Mouse (Mus musculus): ENCODE measurements at regions not wholly inside any gene's neighbourhood (a gene's known extent, or its start where the extent isn't known, plus 50 kb on each side); places are given as distances from the start of the nearest gene placed in this dataset.

DNA sequence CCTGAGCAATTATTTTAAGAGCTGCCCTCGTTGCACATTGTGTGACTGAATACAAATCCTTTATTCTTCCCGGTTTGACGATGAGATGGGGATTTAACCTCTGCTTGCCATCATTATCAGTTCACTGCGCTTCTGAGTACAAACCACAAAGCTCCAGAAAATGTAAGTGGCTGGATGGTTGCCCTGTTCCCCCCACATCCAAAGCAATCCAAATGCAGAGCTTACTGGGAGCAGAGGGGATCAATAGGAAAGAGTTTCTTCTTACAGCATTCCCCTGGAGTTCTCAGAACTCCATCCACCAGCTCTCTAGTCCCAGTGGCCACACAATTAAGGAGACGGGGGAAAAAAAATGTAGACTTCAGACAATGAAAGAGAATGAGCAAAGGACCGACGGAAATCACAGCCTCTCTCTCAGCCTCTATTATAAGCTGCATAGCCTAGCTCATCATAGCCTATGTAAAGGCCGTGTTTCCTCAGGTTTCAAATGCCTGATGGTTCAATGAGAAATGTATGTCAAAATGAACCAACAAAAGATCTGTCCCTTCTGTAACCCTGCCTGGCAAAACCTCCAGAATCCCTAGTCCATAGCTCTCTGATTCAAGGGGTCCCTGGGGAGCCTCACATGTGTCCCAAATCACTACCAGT, 191.4 kb downstream of the Lmo4 start:
- no peak for DNase-seq
- intact Hi-C loops (cut with DNase I) = no loop called here

DNA sequence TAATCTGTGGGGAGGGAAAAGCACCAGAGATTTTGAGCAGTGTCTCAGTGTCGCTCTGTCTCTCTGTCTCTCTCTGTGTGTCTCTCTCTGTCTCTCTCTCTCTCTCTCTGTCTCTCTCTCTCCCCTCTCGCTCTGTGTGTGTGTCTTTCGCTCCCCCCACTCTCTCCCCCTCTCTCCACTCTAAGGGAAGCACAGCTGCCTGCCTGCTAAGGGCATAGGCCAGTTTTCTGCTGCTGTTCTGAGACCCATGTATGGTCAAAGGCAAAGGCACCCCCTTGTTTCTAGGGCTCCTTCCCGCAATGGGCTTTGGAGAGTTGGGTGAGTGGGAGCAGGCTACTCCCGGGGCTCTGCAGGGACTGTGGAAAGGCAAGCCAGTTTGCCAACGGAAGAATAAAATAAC, 192.2 kb downstream of the Lmo4 start:
- DNase-seq = no peak
- intact Hi-C loops (cut with DNase I) = no loop called here

DNA sequence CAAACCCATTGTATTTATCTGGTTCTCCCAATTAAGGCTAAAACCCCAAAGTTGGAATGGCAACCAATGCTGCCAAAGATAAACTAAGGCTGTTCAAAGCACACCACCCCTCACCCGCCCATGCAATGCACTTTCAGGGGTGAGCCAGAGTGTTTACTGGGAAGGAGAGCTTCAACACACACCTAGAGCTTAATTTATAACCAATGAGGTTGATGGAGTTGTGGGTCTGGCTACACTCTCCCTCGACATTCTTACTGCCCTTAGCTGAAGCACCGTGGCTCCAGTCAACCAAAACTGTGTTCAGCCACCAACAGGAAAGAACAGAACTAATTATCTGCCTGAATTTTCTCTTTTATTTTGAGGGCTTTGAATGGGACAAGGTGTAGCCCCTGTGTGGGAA, 192.8 kb downstream of the Lmo4 start:
- intact Hi-C loops (cut with DNase I) = no loop called here
- DNase-seq = no peak

DNA sequence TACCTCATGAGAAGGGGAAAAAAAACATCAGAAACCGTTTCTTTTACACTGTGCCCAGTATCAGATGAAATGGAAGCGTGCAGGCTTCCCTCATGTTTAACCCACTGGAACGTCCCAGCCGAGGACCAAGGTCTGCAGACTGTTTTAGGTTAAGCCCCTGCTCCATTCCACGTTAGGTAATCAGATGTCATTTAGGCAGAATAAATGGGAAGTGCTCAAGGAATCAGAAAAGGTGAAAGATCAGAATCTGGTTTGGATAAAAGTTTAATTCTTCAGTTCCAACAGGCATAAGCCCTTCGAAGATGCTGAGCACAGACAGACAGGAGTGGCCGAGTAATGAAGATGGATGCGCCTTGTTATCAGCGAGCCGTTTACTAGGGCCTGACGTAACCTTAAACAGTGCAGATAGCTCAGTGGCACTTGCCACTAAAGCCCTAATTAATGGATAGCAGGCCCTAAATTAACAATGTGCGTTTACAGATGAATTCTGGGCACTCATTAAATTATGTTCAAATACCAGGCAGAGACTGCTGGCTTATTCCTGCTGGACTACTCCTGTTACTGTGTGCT, 193.5 kb downstream of the Lmo4 start:
- intact Hi-C loops (cut with DNase I) = no loop called here
- no peak for DNase-seq

DNA sequence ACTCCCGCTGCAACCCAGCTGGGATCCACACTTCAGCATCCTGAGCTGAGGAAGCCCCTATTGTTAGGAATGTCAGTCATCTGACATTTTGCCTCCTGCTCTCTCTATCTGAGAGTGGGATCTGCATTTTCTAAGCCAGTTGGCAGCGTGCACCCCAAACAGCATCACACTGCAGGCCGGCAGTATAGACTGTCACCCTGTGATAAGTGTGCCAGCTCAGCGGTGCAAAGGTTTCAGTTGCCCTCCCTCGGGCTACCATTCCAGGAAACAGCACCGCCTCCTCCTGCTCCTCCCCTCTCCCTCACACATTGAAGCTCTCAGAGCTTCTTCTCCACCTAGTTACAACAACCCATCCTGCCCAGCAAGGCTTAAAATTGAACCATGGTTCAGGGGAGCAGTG, 194.5 kb downstream of the Lmo4 start:
- no peak for DNase-seq
- intact Hi-C loops (cut with DNase I) = no loop called here

DNA sequence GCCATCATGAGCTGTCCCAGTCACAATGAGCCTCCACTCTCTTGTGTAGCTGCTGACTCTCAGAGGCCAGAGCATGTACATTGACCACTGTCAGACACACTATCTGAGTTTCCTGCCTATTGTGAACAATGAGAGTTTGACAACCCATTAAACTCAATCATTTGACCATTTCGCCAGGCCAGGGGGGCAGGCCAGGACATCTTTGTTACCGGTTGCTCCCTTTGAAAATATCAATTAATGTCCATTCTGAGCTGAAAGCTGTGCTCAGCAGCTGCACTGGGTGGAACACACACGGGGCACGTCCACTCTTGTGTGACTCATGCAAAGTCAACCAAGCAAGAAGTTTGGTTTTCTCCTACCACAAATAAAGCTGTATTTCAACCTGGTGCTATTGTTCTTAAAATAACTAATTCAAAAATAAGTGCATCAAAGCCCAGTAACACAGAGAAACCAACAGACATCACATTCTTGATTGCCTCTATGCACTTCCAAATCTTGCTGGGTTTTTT, 197.9 kb downstream of the Lmo4 start:
- no peak for DNase-seq
- intact Hi-C loops (cut with DNase I) = no loop called here

DNA sequence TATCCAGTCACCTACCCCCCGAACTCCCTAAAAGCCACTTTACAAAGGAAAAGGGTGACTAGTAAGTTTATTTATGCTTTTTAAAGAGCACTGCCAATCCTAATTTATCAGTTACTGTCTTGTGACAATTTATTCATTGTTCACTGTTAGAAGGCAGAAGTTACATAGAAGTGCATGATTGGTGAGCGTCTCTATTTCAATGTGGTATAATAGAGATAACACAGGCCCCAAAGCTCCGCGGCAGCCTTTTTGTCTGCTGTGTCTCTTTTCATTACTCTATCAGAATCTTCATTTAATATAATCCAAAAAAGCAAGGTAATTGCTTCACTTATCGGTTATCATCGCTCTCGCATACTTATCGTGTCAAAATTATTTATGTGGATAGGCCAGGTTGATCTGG, 207.1 kb downstream of the Lmo4 start:
- intact Hi-C loops (cut with DNase I) = no loop called here
- no peak for DNase-seq

DNA sequence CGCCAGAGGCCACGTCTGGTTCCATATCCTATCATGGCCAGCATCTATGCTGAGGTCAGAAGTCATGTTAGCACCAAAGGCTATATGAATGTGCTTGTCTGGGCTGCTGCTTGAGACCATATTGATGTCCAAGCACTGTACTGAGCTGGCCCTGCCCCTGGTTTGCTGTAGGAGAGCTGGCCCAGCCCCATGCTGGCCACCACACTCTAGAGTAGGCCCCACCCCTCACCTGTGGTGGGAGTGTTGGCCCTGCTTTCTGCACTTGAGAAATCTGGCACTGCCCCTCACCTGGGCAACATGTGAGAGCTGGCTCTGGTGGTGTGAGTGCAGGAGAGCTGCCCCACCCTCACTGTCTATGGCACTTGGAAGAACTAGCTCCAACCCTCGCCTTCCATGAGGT, 210.0 kb downstream of the Lmo4 start:
- intact Hi-C loops (cut with DNase I) = no loop called here
- DNase-seq = no peak

DNA sequence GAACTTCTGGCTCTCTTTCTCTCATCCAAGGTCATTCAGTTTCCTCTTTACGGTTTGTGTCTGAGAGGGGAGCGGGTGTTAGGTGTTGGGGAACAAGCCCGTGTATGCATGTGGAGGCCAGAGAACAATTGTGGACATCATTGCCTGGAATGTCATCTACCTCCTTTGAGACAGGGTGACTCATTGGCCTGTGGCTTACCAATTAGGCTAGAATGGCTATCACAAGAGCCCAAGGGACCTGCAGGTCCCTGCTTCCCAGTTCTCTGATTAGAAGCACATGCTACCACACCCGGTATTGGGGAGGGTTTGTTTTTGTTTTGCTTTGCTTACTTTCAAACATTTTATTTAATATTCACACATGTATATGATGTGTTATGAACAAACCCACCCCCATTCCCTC, 216.0 kb downstream of the Lmo4 start:
- no peak for DNase-seq
- intact Hi-C loops (cut with DNase I) = no loop called here

DNA sequence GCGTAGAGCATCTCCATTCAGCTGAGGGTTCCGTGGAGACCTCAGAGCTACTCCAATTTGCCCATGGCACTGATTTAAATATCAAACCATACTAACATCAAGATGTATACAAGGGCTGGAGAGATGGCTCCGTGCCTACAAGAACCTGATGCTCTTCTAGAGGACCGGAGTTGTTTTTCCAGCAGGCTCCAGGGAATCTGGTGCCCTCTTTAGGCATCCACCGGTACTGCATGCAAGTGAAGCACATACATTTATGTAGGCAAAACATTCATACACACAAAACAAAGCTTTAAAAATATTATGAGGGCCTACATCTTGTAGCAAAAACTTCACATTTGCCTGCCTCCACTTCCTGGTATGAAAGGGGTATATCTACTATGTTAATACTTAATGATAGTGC, 217.0 kb downstream of the Lmo4 start:
- no peak for DNase-seq
- intact Hi-C loops (cut with DNase I) = no loop called here

DNA sequence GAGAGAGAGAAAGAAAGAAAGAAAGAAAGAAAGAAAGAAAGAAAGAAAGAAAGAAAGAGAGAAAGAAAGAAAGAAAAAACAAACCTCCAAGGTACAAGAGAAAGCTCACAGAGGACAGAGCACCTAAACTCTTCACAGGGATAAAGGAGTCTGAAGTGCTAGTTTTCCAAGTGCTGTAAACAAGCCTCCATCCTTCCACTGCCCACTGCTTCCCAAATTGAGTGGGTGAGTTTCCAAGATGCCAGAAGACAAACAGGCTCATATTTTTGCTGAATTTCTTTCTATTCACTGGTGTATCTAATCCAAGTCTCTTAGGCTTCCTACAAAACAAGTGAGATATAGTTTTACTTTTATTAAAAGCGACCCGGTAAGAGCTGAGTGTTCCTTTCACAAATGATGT, 218.2 kb downstream of the Lmo4 start:
- no peak for DNase-seq
- intact Hi-C loops (cut with DNase I) = no loop called here

DNA sequence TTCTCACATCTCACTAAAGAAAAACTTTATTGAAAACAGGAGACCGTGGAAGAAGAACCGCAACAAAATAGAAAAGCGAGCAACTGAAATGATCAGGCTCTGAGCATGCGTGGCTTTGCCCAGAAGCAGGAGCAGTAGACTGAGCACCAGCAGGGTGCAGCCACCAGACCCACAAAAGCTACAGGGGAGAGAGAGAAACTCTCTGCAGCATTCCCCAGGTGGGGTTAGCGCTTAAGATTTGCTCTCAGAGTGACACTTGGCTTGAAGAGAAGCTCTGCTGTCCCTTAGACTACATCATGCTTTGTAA, 218.9 kb downstream of the Lmo4 start:
- DNase-seq = no peak
- intact Hi-C loops (cut with DNase I) = no loop called here

DNA sequence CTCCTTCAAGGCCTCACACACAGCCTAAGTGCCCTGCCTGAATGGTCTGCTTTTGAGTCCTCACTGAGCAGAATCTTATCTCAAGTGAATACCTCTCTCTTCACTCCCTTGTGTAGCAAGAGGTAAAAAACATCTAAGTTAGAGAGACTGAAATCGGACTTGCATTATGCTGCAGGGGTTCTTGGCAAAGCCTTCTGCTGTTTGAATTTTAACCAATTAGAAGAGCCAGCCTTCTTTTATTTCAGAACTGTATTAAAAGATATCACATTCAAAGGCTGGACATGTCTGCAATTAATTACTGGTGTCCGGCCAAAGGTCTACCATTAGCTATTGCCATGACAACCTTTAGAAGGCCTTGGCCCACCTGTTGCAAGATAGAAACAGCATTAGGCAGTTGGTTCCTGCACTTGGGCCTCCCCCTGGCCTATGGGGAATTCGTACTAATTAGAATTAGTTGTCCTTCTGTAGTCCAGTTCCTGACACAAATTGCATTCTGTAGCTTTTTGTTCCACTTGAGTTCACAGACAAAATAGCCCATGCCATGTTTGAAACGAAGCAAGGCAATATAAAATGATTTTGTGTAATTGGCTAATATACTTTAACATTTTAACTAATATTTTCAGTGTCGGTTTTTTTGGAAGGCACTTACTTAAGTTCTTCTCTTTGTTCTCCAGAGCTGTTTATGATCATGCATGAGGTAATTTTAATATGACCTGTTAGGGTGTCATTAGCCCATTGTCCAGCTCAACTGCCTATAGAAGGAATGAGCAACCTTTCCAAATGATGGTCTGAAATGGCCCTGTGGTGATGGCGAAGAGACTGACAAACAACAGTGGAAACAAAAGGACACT, 219.4 kb downstream of the Lmo4 start:
- no peak for DNase-seq
- intact Hi-C loops (cut with DNase I) = no loop called here

DNA sequence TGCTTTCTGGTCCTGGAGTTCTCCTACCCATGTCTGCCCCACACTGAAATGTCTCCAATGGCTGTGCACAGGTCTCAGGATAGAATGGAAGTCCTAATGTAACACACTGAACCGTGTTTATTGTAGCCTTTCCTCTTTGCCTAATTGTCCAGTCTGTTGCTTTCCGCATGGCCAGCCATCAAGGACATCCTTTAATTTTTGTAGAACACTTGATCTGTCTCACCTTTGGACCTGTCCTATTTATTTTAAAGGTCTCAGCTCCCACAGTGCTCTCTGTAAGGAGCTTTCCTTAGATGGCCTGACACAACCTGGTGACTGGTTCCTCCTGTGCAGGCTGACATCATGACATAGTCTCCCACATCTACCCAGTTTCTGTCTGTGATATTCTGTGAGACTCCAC, 226.3 kb downstream of the Lmo4 start:
- no peak for DNase-seq
- intact Hi-C loops (cut with DNase I) = no loop called here

DNA sequence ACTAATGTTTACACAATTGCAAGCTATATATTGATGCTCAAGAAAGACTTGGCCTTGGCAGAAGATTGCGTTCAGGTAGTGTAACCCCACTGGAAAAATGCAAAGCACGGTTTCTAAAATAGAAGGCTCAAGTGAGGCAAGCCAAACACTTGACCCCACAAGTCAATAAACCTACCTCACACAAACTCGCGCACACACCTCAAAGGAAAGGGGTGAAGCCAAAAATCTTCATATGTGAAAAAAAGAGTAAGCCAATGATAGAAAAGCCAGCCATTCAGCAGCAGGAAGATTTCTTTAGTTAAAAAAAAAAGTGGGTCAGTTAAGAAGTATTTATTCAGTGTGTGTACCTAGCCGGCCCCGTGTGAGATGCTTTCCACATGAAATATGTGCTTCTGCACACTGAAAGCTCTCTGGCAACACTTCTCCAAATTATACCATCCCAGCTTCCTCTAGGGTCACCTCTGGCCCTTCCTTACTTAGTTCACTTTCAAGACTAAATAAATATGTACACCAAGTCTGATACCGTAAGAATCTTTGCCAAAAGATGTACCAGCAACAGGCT, 227.1 kb downstream of the Lmo4 start:
- DNase-seq = no peak
- intact Hi-C loops (cut with DNase I) = no loop called here

DNA sequence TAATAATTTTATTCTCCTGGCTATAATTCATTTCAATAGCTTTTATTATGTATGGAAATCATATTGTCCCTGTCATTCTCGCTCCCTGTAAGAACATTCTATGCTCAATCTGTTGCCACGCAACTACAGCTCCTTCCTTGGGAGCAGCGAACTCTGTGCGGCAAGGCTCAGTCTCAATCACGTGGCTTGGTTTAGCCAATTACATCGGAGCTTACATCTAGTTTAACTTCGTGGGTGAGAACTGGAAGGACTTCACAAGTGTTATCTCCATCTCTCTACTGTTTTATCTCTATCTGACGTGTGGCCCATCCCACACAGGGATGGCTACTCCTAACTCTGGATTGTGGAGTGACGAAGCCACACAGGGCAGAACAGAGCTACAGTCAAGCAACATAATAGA, 231.4 kb downstream of the Lmo4 start:
- no peak for DNase-seq
- intact Hi-C loops (cut with DNase I) = no loop called here

DNA sequence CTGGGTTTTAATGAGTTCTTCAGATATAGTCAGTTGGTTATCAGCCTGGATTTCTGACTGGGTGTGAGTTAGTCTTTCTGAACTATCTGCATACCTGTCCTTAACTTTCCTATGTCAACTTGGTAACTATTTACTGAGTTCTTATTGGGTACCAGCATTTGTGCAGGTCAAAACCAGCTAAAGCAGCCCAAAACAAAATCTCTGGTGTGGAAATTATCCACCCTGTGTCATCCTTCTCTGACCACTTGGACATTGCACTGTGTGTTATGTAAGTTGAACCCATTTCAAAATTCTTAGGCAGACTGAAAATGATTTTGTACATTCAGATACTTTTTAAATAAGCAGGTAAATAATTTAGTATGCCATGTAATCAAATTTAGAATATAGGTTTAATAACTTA, 232.7 kb downstream of the Lmo4 start:
- intact Hi-C loops (cut with DNase I) = no loop called here

DNA sequence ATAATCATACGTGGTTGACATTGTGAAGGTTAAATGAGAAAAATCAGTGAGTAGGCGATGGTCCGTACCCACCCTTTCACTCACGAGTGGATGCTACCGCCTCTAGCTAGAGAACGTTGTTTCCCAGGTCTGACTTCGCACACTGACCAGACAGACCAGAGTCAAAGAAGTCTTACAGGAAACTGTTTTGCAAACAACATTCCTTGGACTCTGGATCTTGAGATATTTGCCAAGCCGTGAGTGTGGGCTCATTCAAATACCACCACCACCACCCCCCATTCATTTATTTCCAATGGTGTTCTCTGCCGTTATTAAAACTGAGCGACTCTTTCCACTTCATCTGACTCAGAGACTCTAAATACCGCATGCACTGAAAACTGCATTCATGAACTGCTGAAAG, 234.2 kb downstream of the Lmo4 start:
- DNase-seq = no peak
- intact Hi-C loops (cut with DNase I) = no loop called here

More for the DNA sequence above, 232.7 kb downstream of the Lmo4 start:
- DNase-seq = no peak

DNA sequence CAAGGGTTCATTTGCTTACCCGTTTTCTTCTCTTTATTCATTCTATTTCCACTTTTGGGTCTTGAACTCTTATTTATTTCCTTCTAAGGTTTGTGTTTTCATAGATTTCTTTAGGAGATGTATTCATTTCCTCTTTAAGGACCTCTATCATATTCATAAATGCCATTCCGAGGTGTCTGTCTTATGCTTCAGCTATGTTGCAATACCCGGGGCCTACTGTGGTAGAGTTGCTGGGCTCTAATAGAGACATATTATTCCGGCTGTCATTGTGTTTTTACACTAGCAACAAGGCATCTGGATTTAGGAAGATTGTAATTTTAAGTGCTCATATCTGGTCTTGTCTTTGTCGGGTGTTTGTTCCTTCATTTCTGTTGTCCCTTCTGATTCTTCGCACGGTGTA, 249.5 kb downstream of the Lmo4 start:
- no peak for DNase-seq
- intact Hi-C loops (cut with DNase I) = no loop called here

DNA sequence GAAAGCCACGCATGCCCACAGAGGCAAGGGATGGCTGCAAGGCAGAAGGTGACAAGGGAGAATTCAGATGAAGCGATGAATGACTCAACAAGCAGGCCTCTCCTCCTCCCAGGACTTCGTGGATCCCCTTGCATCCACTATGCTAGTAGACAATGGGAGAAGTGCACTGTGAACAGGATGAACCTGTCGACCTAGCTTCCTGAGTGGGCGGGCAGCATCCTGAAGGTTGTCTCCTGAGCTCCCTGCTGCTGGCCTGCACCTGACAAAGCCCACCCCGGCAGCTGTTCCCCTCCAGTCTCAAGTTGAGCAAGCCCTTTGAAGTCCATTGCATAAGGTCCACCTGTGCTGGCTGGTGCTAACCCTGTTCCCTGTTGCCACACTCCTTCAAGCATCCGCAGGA, 250.2 kb downstream of the Lmo4 start:
- intact Hi-C loops (cut with DNase I) = no loop called here
- DNase-seq = no peak

DNA sequence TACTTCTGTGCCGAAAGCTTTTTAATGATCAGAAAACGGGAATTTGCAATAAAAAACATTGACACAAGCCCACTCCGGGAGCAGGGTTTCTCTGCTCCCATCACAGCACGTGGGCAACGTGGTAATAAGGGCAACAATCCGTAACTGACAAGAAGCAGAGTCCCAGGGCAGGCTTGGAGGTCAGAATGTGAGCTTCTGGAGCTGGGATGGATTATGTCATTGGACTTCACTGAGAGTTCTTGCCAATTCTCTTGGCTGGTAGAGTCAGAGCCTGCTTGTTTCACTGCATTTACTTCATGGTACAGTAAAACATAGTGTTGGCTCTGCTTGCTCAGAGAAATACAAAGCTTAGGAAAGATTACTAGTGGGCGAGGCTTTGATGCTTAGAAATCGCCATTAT, 252.7 kb downstream of the Lmo4 start:
- peak in 1 of 2 experiments; percentile 8 for DNase-seq
- intact Hi-C loops (cut with DNase I) = no loop called here

DNA sequence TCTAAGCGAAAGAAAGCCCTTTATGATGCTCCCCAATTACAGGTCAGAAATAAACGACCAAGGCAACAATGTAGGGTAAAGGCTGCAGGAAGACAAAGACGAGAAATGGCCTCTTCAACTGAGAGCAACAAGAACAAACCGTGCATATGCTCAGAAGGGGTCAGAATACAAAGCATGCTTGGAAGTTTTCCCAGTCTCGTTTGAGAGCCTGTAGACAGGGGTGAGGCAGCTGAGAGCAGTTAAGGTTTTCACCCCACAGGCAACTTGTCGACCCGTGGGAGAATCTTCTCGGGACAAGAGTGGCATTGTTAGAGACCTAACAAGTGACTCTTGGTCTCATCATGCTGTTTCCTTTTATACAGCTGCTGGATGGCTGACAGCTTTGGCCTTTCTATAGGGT, 255.4 kb downstream of the Lmo4 start:
- intact Hi-C loops (cut with DNase I) = no loop called here
- DNase-seq = no peak

Measured in heart, postnatal 10 days (tissue).